Mouse (Mus musculus) thymus, postnatal 36 days (tissue): ENCODE measurements around the gene Deup1.

ENCODE experiments used
- DNase-seq, 2 experiments: peaks; one replicate each; pipeline ENCODE4 v3.0.0; 2022; ENCODE audit warnings: mixed read lengths in 2 of 2

The Deup1 gene

DNA sequence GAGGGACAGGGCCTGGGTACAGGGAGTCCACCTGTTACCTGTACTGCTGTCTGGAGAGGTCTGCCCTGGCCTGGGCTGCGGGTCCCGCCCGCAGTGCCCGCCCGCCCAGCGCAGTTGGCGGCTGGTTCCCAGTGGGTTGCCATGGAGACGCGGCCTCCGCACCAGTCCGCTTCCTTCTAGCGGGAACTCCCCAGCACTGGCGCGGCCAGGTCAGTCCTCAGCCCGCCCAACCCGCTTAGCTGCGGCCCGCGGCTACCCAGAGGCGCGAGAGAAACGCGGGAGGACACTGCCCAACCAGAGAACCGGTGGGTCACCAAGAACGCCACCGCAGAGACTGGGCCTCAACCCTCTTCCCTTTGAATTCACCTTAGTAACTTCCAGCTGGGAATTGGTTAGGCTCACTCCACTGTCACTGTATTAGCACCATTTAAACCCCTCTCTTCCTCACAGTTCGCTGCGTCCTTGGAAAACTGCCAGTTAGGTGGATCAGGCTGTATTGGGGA, at the start of gene Deup1:
TSS of gene Deup1 (minus strand) at position 149 of the 503 bp plus-strand sequence.
- no peak for DNase-seq

DNA sequence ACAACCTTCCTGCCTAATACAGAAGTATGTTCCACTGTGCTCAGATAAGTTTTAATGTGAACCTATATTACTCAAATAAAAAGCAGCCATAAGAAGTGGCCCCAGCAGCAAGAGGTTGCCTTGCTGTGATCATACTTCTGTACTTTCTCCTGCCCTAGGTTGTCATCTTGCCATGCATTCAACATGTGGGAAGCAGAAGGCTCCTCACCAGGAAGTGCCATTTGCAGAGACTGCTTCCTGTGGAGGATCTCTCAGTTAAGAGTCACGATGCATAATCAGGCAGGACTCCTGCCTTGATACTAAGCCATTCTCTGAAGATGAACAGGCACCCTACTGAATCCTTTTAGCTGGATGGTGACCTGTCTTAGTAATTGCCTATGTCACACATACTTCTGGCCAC, 44.5 kb upstream of the Deup1 start:
- no peak for DNase-seq

DNA sequence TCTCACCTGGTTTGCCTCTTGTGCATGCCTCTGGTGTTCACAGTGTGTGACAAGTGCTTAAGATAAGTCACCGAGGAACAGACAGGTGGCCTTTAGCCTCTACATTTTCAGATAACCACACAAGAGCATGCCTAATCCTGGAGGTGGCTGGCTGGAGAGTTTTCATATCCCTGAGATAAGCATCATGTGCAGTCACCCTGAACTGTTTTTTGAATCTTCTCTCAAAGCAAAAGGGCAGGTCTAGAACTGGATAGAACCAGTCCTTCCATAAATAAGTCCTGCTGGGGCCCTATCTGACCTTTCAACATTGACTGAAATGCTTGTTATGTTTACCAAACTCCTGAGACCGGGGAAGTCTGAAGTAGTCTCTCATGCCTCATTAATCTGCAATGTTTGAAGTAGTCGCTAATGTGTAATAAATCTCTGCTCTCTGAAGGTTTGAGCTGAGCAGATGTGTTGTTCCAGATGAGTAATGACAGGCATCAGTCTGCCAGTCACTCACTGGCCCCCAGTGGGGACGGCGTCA, 42.3 kb upstream of the Deup1 start:
- no peak for DNase-seq

DNA sequence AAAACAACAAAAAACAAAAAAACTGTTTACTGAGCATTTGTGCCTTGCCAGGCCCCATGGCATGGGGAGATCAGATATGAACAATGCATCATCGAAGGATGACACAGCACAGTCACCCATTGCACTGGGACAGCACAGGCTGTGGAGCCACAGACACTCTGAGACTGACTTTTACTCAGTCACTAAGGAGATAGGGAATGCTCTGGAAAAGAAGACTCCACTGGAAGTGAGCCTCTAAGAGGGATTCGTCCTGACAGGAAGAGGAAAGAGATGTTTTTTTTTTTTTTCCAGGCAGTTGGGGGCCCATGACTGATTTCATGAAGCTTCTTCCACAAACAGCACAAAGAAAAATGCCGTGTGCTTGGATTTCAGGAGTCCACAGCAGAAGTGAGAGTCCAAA, 41.7 kb upstream of the Deup1 start:
- no peak for DNase-seq

DNA sequence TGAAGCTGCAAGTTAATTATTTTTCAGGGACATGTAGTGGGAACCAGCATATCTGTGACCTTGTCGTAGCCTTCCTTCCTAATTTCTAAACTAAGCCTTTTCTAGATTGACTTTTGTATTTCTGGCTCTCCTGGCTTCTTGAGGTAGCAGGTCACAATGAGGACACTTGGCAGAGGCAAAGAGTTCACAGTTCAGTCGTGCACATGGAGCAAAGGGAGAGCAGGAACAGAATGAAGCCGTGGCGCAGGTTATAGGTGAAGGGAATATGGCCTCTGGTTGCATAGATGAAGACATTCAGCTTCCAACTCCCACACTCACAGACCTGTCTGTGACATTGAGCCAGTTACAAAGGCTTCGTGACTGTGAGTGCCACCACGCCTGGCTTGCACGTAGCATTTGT, 36.9 kb upstream of the Deup1 start:
- DNase-seq: no peak

DNA sequence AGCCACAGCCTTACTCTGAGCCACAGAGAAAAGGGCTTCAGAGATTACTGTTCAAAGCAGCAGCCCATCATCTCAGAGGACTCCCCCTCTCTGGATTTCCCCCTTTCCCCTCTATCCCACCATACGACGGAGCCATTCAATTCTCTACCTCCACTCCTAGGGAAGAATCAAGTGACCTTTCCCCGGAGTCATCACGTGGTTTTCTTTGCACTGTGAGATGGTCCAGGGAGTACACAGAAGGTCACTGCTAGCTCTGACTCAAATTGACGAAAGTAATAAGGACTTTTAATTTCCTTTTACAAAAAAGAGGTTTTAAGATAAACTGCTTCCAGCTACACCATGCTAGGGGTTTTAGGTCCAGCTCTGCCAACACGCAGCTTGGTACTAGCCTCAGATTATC, 31.3 kb upstream of the Deup1 start:
- DNase-seq: no peak

DNA sequence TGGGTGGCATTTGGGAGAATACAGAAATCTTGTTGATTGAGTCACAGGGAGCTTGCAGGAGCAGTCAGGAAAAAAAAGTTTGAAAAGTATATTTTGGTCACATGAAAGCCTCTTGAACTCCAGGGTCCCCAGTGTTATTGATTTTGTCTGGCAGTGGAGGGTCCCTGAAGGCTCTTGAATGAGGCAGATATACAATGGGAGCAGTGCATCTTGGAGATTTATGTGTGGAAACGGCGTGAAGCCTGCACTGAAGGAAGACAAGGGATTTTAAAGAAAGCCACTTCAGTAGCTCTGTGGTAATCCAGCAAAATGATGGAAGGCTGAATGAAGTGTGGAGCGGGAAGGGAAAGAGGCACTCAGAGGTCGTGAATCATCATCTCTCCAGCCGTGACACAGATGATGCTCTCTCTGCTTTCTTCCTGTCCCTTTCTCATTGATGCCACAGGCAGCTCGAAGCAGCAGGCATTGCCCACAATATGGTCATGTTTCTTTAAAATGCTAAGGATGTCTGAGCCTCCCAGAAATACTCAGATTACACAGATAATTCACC, 30.6 kb upstream of the Deup1 start:
- DNase-seq: no peak

DNA sequence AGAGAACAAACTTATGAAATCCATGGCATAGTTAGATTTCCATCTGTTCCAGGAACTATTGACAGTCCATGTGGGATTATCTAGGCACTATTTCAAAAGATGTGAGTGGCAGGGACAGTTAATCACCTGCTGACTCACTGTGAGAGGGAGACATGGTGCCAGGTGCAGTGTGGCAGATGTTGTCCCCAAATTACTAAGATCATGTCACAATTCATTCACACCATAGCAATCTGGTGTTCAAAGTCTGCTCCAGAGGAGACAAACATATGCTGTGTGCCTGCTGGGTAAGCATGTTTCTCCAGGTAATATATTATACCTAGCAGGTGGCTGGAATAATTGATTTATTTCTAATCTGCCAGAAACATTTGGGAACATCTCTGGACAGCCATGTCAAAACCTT, 25.3 kb upstream of the Deup1 start:
- DNase-seq: no peak

DNA sequence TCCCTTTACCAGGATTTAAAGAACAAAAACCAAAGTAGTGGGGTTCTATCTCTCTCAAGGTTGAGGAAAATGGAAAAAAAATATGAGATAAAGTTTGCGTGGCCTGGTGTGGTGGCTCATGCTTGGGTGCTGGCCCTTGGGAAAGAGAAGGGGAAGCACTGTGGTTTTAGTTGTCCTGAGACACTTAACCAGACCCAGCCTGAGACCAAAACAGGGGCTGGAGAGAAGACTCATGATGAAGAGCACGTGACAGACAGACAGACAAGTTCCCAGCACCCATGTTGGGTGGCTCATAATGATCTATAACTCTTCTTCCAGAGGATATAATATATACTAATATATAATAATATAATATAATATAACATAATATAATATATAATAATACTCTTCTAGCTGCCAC, 22.2 kb upstream of the Deup1 start:
- no peak for DNase-seq

DNA sequence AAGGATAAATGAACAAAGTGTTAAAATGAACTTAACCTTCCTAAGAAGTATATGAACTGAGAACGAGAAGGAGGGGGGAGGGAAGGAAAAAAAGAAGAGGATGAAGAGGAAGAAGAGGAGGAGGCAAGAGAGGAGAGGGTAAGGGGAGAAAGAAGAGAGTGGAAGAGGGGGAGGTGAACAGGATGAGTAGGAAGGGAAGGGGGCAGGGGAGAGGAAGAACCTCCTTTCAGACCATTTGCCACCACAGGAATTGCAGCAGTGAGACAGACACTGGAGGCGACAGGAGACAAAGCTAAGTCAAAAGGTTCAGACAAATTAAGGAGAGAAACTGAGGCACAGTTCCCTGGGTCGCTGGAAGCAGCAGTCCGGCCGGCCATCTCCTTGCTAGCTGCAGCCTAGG, 349 bp downstream of the Deup1 start:
- DNase-seq: no peak

DNA sequence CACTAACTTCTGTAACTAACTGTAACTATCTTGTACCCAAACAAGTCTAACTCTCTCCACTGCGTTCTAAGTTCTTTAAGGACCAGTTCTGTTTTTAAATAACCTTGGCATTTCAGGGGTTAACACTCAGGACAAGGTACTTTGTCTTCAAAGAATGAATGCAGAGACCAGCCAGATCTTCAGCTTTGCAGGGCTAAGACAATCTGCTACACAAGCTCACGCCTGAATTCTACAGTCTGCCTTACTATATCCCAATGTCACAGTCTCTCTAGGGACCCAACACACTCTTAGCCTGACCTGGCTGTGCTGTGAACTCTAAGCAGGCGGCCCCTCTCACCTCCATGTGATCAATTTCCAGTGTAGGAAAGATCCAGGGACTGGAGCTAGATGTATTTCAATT, 3.0 kb downstream of the Deup1 start:
- DNase-seq: no peak

DNA sequence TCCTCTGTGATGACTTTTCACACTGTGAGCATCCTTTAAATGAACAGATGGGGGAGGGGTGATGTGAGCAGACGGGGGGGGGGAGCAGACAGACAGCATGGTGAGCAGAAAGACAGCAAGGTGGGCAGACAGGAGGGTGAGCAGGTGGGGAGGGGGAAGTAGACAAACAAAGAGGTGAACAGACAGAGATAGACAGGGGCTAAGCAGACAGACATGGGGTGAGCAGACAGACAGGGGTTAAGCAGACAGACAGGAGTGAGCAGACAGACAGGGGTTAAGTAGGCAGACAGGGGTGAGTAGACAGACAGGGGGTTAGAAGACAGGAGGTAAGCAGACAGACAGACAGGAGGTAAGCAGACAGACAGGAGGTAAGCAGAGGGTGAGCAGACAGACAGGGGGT, 8.0 kb downstream of the Deup1 start:
- no peak for DNase-seq

DNA sequence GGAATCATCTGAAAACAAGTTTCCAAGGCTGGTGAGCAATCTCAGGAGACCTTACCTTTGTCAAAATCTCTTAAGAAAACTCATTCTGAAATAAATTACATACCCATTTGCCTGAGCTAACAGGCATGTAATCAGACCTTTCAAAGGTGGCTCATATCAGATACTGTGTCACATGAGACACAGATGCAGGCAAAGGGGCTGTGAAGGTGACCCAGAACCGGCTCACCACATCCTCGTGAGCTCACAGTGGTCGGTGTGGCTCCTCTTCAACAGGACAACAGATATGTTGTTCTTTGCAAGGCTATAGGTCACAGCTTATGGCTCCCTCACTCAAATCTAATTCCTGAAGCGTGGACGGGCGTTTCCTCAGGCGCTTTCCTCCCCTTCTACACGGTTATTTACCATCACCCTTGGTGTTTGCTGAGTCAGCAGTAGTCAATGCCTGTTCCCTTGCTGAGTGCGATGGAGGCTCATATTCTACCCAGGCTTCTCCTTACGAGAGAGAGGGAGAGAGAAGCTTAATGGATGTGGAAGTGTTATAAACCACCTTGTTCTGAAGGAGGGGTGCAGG, 8.6 kb downstream of the Deup1 start:
- DNase-seq: no peak

DNA sequence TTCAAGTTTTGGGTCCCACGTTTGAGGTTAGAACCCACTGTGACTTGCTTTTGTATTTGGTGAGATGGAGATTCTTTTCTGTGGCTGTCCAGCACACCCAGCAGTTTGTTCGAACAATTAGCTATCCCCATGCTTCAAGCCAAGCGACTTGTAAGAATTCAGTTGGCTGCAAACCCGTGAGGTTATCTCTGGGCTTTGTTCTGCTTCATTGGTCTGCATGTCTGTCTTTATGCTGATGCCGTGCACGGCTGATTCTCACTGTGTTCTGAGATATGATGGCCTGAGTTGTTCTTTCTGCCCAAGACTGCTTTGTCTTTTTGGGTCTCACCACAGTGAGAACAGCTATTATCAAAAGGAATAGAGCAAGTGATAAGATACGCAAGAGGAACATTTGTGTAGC, 10.7 kb downstream of the Deup1 start:
- no peak for DNase-seq

DNA sequence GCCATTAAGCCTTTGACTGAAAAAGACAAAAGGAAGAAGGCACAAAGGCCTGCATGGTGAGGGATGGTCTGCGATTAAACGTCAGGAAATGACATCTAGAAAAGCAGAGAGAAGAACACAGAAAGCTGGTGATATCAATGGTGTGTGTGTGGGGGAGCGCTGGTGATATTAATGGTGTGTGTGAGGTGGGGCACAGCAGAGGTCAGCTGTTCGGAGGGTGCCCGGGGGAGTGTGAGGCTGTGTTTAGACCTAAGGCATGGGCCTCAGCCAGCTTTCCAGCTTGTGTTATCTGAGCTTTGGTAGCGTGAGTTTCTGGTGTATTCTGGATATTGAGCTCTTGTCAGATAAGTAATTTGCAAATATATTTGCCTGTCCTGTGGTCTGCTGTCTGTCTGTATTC, 11.3 kb downstream of the Deup1 start:
- no peak for DNase-seq

DNA sequence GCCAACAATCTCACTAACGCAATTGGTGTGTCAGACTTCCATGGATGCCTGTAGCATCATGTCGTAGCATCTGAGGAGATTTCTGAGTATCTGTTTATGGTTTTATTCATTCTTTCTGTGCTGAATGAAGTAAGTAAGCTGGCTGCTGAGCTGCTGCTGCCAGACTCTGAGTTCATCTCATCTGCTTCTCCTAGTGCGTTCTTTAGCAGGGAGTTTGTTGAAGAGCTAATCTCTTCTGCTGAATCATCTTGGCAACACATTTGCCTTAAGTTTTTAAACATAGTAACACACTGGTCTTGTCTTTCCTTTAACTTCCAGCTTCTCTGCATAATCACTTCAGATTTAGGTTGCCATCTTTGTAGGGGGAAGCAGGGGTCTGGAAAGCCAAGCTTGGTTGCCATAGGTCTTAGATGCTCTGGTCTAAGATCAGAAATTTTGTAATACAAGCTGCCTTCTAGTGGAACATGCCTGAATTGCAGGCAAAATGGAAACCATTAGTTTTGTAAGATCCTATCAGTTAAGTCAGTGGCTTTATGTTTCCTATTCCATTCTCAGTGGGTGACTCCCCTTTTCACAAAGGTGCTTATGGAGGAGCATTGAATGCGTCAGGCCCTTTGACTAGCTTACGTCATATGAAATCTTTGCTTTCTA, 18.3 kb downstream of the Deup1 start:
- no peak for DNase-seq

DNA sequence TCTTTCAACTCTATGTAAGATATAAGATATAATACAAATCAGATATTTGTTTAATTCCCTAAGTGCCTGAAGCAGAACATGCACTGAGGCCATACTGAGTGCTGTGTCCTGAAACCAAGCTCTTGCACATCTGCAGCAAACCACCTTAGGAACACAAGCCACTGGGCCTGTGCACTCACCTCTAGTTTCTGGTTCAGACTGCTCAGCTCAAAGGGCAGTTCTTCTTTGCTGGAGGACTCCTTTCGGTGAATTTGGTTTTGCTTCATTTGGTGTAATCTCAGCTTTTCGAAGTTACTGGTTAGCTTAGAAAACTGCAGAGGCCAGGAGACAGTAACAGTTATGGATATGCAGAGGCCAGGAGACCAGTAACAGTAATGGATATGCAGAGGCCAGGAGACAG, 20.1 kb downstream of the Deup1 start:
- DNase-seq: no peak

DNA sequence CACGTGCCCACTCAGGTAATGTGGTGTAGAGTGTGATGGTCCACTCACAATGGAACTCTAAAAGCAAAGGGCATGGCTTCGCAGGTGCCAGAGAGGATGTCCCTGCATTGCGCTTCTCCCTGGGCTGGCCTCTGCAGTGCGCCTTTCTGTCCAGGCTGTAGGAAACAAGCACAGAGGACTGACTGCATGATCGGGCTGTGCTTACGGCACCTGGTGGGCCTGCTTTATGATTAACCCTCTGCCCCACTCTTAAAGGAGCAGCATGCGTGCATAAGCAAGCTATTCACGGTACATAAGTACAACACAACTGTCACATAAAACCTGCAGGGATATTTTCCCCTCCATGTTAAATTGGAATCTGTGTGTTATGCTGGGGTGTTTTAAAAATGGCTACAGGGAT, 24.6 kb downstream of the Deup1 start:
- no peak for DNase-seq

DNA sequence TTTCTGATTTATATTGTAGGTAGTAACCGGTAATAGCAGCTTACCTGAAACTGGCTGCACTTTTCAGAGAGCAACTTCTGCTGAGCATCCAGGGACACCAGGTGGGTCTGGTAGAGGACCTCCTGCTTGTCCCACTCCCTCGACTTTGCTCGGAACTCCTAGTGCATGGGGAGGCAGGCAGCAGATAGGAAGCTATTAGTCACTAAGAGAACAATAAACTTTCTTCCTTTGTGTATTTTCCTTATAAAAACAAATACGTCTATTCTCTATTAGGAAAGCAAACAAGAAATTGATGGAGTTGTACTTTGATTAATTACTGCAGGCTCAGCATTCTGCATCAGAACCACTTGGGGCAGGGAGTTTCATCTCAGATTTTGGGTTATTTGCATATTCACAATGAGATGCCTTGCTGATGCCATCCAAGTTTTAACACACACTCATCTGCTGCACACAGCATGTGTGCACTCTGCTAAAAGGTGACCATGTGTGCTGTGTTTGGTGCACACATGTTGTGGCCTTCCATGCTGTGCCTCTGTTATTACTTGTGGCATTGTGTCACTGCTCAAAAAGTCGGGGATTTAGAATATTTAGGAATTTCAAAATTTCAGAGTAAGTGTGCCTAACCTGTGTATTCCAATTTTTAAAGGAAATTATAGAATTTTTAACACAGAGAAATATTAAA, 26.7 kb downstream of the Deup1 start:
- DNase-seq: no peak

DNA sequence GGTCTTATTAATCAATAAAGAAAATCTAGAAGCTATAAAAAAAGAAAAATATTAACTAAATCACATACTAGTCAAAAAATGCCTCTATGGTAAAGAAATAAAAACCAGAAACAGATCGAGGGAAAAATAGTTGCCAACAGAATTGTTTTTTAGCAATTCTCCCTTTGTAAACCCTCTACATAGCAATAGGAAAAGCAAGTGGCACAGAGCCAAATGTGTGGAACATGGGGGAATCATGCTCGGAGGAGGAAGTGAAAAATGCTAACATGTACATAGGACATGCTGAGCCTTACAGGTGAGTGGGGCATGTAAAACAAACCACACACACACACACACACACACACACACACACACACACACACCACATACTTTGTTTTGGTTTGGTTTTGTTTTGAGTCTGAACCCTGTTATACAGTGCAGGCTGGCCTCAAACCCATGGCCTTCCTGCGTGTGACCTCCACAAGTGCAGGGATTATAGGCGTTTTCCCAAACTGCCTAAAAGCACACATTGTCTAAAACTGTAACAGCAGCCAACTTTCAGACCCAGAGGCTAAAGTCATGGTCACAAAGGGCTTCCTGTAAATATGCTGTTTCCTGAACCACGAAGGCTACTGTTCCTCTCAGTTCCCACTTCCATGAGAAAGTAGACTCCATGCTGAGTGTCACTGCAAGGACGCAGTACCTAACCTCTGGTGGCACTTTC, 27.4 kb downstream of the Deup1 start:
- DNase-seq: no peak

DNA sequence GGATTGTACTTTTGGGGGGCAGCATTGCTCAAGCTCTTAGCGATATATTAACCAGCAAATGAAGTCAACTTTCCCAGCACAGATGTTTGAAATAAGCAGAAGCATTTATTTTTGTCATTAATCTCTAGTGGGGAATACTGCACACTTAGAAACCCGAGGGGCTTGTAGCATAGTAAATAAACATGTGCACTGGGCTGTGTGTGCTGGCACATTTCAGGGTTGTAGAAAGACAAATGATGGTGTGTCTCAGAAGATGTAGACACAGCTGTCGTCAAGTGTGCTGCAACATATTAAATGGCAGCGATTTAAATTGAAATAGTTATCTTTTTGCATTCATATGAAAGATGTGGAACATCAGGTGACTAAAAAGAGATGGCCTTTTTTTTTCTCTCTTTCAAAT, 31.1 kb downstream of the Deup1 start:
- no peak for DNase-seq

DNA sequence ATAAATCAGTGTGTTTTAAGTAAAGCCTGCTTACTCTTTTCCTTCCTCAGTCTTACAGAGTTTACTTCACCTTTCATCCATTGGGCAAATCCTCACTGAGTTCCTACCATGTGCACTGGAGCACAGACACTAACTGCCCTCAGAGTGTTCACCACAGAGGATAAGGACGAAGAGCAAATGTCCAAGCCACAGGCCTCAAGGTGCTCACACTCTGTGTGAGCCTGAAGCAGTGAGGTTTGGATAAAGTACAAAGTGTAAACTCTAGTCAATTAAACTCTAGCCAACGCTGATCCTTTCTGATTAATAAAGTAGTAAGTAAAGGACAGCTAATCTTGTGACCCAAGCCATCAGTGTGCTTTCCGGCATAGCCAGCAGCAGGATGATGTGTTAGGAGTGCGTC, 33.6 kb downstream of the Deup1 start:
- no peak for DNase-seq

DNA sequence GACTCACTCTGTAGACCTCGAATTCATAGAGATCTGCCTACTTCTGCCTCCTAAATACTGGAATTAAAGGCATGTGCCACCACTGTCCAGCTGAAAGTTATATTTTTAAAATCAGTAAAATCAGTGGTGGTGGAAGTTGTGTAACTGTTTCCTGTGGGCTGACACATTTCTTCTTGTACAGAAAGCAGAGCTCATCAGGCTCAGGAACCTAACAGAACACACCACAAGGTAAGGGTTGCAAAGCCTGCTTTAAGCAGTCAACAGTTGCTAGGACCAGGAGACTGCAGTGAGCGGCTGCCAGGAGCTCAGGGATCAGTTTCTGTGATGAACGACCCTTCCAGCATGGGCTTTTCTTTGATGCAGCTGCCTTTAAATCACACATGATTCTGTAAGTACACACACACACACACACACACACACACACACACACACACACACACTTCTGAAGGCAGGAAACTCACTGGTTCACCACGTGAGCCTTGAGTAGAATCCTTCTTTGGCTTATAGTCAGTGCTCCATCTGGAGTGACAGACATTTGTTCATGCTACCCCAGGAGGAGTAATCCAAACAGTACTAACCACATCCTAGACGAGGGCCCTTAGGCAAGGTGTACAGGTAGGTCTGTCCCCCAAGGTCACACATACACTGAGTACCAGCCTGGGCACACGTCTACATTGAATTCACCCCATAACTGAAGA, 40.4 kb downstream of the Deup1 start:
- peak; percentile 19 to 25 for DNase-seq
